Mouse (Mus musculus) intestine, embryonic 16.5 days (tissue): ENCODE data around the gene Bdkrb1. TPM values are rescaled to one million over a fixed set of nuclear protein-coding genes. Genes with fewer than 3 reads are reported as not detected.

Experiments used
- ATAC-seq: fragments of 200-750 bp; cut with Nextera tagmentation; 2 replicates; pipeline ENCODE4 v1.8.0; 2017; ENCODE audit warnings: moderate TSS enrichment, moderate library complexity
- H3K27ac ChIP-seq: fragments of 300-500 bp; sonication (generic); 2 replicates; pipeline ENCODE4 v1.5.1; 2014; ENCODE audit warnings: mild to moderate bottlenecking, low read length
- H3K27me3 ChIP-seq: fragments of 300-500 bp; sonication (generic); replicated peaks from 2 replicates; pipeline ENCODE4 v1.6.1; 2014; ENCODE audit warnings: low read length, control low read depth, mixed read lengths; ENCODE audit not compliant: control insufficient read depth, insufficient read depth
- H3K36me3 ChIP-seq: fragments of 300-500 bp; sonication (generic); 2 replicates; pipeline ENCODE4 v1.6.1; 2014; ENCODE audit warnings: low read length, control low read depth; ENCODE audit not compliant: control insufficient read depth, insufficient read depth
- H3K4me1 ChIP-seq: fragments of 300-500 bp; sonication (generic); 2 replicates; pipeline ENCODE4 v1.6.1; 2014; ENCODE audit warnings: low read length, control low read depth, mixed read lengths; ENCODE audit not compliant: control insufficient read depth, insufficient read depth
- H3K4me2 ChIP-seq: fragments of 300-500 bp; sonication (generic); 2 replicates; pipeline ENCODE4 v1.6.1; 2014; ENCODE audit warnings: low read depth, low read length, control low read depth
- H3K4me3 ChIP-seq: fragments of 300-500 bp; sonication (generic); 2 replicates; pipeline ENCODE4 v1.5.1; 2014; ENCODE audit warnings: mild to moderate bottlenecking, low read length
- H3K9ac ChIP-seq: fragments of 300-500 bp; sonication (generic); 2 replicates; pipeline ENCODE4 v1.6.1; 2014; ENCODE audit warnings: low read depth, low read length
- H3K9me3 ChIP-seq: fragments of 300-500 bp; sonication (generic); 2 replicates; pipeline ENCODE4 v1.6.1; 2016; ENCODE audit warnings: low read length, control low read depth; ENCODE audit not compliant: control insufficient read depth
- WGBS: fragments of 180-500 bp; shearing (Covaris S2); extraction: QIAGEN DNeasy Blood & Tissue Kit; methylation state at CpG from one replicate; pipeline ENCODE4 v1.1.7; 2014; 5-methylcytosine and 5-hydroxymethylcytosine counted together
- polyA plus RNA-seq: library from polyadenylated mRNA; unstranded; fragments of >200 nt; fragmentation: Nextera tagmentation; extraction: Ambion mirVana; gene quantifications from 2 replicates; pipeline ENCODE4 v1.2.1, GENCODE M21; 2015

The Bdkrb1 gene
- polyA plus RNA-seq, 1 experiment from 2014 or later, result 0.22 TPM

GRCm38 (mm10) chr12:105611748-105612147, 8.9 kb downstream of the Bdkrb1 start:
- WGBS, result 16% methylated on average over 7 of the region's 7 CpGs
- peaks cover 11% of the 10 kb centered on the region; the same call in 1 of the 2 replicates for H3K4me1 ChIP-seq

DNA sequence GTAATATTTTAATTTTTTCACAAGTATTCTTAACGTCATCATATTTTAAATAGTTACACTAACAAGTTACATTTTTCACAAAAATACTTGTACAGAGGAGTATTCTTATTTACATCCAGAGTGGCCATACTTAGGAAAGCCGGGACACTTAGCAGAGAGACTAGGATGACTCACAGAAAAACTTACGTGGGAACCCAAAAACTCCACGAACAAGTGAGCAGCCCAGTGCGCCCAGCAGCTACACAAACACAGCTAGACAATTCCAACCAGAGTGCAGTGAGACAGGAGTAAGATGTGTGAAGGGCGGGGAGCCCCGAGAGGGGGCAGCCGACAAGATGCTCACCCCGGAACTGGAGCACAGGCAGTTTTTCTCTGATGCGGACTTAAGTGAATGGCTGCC, 10.7 kb downstream of the Bdkrb1 start:
- H3K9me3 ChIP-seq, result no peaks in the 10 kb centered on the region
- WGBS, result 86% methylated on average over 10 of the region's 10 CpGs

More at GRCm38 (mm10) chr12:105611748-105612147, 8.9 kb downstream of the Bdkrb1 start:
- H3K27ac ChIP-seq, result no peak overlapping the region; the same call in 1 of the 2 replicates
- no peaks in the 10 kb centered on the region for H3K9me3 ChIP-seq
- no peaks in the 10 kb centered on the region for H3K27me3 ChIP-seq
- H3K9ac ChIP-seq, result no peak overlapping the region
- no peak overlapping the region for H3K4me3 ChIP-seq
- H3K36me3 ChIP-seq, result no peaks in the 10 kb centered on the region
- H3K4me2 ChIP-seq, result no peak overlapping the region
- 0 out of 2 replicates have a peak, but pooled peaks have one; percentile 28 for ATAC-seq

DNA sequence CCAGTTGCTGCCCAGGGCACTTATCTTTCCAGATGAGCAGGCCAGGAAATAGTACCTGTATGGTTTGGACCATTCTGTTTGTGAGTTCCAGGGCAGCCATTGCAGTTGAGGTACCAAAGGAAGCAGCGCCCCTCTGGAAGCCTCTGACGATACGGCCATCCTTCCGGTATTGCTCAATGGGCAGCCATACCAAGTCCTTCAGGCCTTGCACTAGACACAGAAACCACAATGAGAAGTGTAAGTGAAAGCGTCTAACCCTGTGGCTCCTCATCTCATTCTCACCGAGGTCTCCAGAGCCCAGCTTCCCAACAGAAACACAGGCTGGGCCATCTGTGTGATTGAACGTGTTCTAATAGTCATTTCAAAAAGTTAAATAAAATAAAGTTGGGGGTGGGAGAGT, 19.2 kb downstream of the Bdkrb1 start:
- Histone ChIP-seq H3K9me3 (no peaks in the 10 kb centered on the region), H3K4me2 (no peak overlapping the region), H3K4me3 (no peak overlapping the region), H3K36me3 (peaks cover 33% of the 10 kb centered on the region), H3K27ac (no peak overlapping the region), H3K4me1 (no peaks in the 10 kb centered on the region), H3K27me3 (no peaks in the 10 kb centered on the region), H3K9ac (no peak overlapping the region)
- no peak for ATAC-seq
- 93% methylated on average over 7 of the region's 7 CpGs for WGBS

More for the DNA sequence above, 10.7 kb downstream of the Bdkrb1 start:
- no peak overlapping the region for H3K9ac ChIP-seq
- H3K36me3 ChIP-seq, result no peaks in the 10 kb centered on the region
- H3K4me1 ChIP-seq, result peaks cover 11% of the 10 kb centered on the region; the same call in 1 of the 2 replicates
- no peak for ATAC-seq
- H3K4me2 ChIP-seq, result no peak overlapping the region
- H3K27me3 ChIP-seq, result no peaks in the 10 kb centered on the region
- H3K27ac ChIP-seq, result no peak overlapping the region
- H3K4me3 ChIP-seq, result no peak overlapping the region

- 88% methylated on average over 12 of the region's 12 CpGs for WGBS
- ATAC-seq, result no peak
- H3K27me3 ChIP-seq, result no peaks in the 10 kb centered on the region
- peaks cover 37% of the 10 kb centered on the region for H3K36me3 ChIP-seq
- H3K4me1 ChIP-seq, result no peaks in the 10 kb centered on the region
- no peak overlapping the region for H3K4me2 ChIP-seq
- H3K27ac ChIP-seq, result no peak overlapping the region
- H3K9me3 ChIP-seq, result no peaks in the 10 kb centered on the region
- no peak overlapping the region for H3K9ac ChIP-seq
- H3K4me3 ChIP-seq, result no peak overlapping the region
Measured at GRCm38 (mm10) chr12:105622981-105623539, 20.2 kb downstream of the Bdkrb1 start.

DNA sequence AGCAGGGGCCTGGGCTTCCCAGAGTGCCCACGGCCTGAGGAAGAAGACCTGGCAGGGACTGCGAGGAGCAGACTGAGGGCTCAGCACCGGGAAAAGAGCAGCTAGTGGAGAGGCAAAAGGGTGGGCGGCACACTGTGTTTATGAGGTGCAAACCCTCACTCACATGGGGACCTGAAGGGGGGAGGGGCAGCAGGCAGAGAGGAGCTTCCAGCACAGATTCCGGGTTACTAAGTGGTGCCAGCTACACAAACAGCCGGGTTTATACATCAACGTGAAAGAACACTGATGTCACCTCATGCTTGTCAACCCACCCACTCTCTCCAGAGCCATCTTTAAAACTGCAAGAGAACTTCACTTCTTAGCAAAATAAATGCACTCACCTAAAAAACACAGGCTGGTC, 22.9 kb downstream of the Bdkrb1 start:
- no peak for ATAC-seq
- no peak overlapping the region for H3K4me3 ChIP-seq
- H3K4me1 ChIP-seq, result no peaks in the 10 kb centered on the region
- peaks cover 32% of the 10 kb centered on the region for H3K36me3 ChIP-seq
- H3K4me2 ChIP-seq, result no peak overlapping the region
- H3K27me3 ChIP-seq, result no peaks in the 10 kb centered on the region
- H3K9me3 ChIP-seq, result no peaks in the 10 kb centered on the region
- H3K27ac ChIP-seq, result no peak overlapping the region
- 48% methylated on average over 7 of the region's 7 CpGs for WGBS
- H3K9ac ChIP-seq, result no peak overlapping the region

- Histone ChIP-seq H3K9ac (no peak overlapping the region), H3K4me3 (no peak overlapping the region), H3K27ac (peak overlapping the region; percentile 38; the same call in 1 of the 2 replicates), H3K27me3 (no peaks in the 10 kb centered on the region), H3K4me2 (no peak overlapping the region), H3K9me3 (no peaks in the 10 kb centered on the region), H3K4me1 (peaks cover 3% of the 10 kb centered on the region; the same call in 1 of the 2 replicates), H3K36me3 (peaks cover 9% of the 10 kb centered on the region)
- 77% methylated on average over 13 of the region's 13 CpGs for WGBS
- ATAC-seq, result peak; percentile 86
Measured at GRCm38 (mm10) chr12:105634374-105635067, 31.6 kb downstream of the Bdkrb1 start.

- H3K36me3 ChIP-seq, result peaks cover 17% of the 10 kb centered on the region
- H3K9me3 ChIP-seq, result no peaks in the 10 kb centered on the region
- no peak overlapping the region for H3K4me2 ChIP-seq
- H3K4me1 ChIP-seq, result peaks cover 3% of the 10 kb centered on the region; the same call in 1 of the 2 replicates
- H3K27me3 ChIP-seq, result no peaks in the 10 kb centered on the region
- H3K4me3 ChIP-seq, result no peak overlapping the region
- H3K9ac ChIP-seq, result no peak overlapping the region
- 94% methylated on average over 9 of the region's 9 CpGs for WGBS
- no peak overlapping the region for H3K27ac ChIP-seq
- ATAC-seq, result no peak
Measured at GRCm38 (mm10) chr12:105636551-105636950, 33.7 kb downstream of the Bdkrb1 start.

DNA sequence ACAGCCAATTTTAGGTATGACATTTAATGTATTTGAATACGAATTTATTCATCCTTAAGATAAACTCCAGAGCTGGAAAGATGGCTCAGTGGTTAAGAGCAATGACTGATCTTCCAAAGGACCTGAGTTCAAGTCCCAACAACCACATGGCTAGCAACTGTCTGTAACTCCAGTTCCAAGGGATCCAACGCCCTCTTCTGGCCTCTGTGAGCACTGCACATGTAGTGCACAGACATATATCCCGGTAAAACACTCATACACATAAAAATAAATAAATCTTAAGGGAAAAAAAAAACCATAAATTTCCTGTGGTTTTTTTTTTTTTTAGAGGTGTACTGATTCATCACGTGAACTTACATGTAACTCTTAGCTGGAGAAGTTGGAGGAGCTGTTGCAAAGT, 34.7 kb downstream of the Bdkrb1 start:
- Histone ChIP-seq H3K4me1 (peaks cover 3% of the 10 kb centered on the region; the same call in 1 of the 2 replicates), H3K36me3 (peaks cover 12% of the 10 kb centered on the region), H3K4me2 (no peak overlapping the region), H3K9me3 (no peaks in the 10 kb centered on the region), H3K4me3 (no peak overlapping the region), H3K27ac (no peak overlapping the region), H3K9ac (no peak overlapping the region), H3K27me3 (no peaks in the 10 kb centered on the region)
- no peak for ATAC-seq
- 75% methylated on average over 4 of the region's 4 CpGs for WGBS

- no peaks in the 10 kb centered on the region for H3K9me3 ChIP-seq
- H3K4me2 ChIP-seq, result no peak overlapping the region
- H3K27me3 ChIP-seq, result no peaks in the 10 kb centered on the region
- no peak overlapping the region for H3K4me3 ChIP-seq
- WGBS, result 64% methylated on average over 11 of the region's 11 CpGs
- no peak for ATAC-seq
- H3K36me3 ChIP-seq, result peaks cover 17% of the 10 kb centered on the region
- H3K27ac ChIP-seq, result no peak overlapping the region
- H3K4me1 ChIP-seq, result no peaks in the 10 kb centered on the region
- no peak overlapping the region for H3K9ac ChIP-seq
Measured at GRCm38 (mm10) chr12:105642770-105643321, 40.0 kb downstream of the Bdkrb1 start.
